Mouse (Mus musculus) heart, embryonic 11.5 days (tissue): ENCODE results near the gene Srsf4. TPM values are rescaled to one million over a fixed set of nuclear protein-coding genes. Genes with fewer than 3 reads are reported as not detected.

ENCODE experiments used
- ATAC-seq: fragments of 200-750 bp; cut with Nextera tagmentation; replicated peaks from 2 replicates; pipeline ENCODE4 v1.8.0; 2017; ENCODE audit warnings: moderate library complexity; ENCODE audit not compliant: insufficient number of reproducible peaks, low FRiP score, low TSS enrichment
- H3K27ac ChIP-seq: fragments of 300-500 bp; sonication (generic); 2 replicates; pipeline ENCODE4 v1.5.1; 2014; ENCODE audit warnings: mild to moderate bottlenecking, low read depth, low read length
- H3K27me3 ChIP-seq: fragments of 300-500 bp; sonication (generic); 2 replicates; pipeline ENCODE4 v1.6.1; 2014; ENCODE audit warnings: mild to moderate bottlenecking, low read length, mixed read lengths; ENCODE audit not compliant: control insufficient read depth, insufficient read depth
- H3K36me3 ChIP-seq: fragments of 300-500 bp; sonication (generic); 2 replicates; pipeline ENCODE4 v1.6.1; 2014; ENCODE audit warnings: mild to moderate bottlenecking, low read length, moderate library complexity, mixed read lengths; ENCODE audit not compliant: control insufficient read depth, insufficient read depth
- H3K4me1 ChIP-seq: fragments of 300-500 bp; sonication (generic); 2 replicates; pipeline ENCODE4 v1.6.1; 2014; ENCODE audit warnings: low read length; ENCODE audit not compliant: control insufficient read depth, insufficient read depth
- H3K4me2 ChIP-seq: fragments of 300-500 bp; sonication (generic); 2 replicates; pipeline ENCODE4 v1.6.1; 2014; ENCODE audit warnings: mild to moderate bottlenecking, moderate library complexity
- H3K4me3 ChIP-seq: fragments of 300-500 bp; sonication (generic); 2 replicates; pipeline ENCODE4 v1.5.1; 2014; ENCODE audit warnings: low read depth, low read length
- H3K9ac ChIP-seq: fragments of 300-500 bp; sonication (generic); 2 replicates; pipeline ENCODE4 v1.6.1; 2014; ENCODE audit warnings: mild to moderate bottlenecking, low read depth, low read length, moderate library complexity
- H3K9me3 ChIP-seq: fragments of 300-500 bp; sonication (generic); replicated peaks from 2 replicates; pipeline ENCODE4 v1.6.1; 2016; ENCODE audit warnings: low read length; ENCODE audit not compliant: control insufficient read depth
- WGBS: fragments of 180-500 bp; shearing (Covaris S2); extraction: QIAGEN DNeasy Blood & Tissue Kit; methylation state at CpG from one replicate; pipeline ENCODE4 v1.1.7; 2014; ENCODE audit not compliant: insufficient replicate concordance; 5-methylcytosine and 5-hydroxymethylcytosine counted together
- polyA plus RNA-seq: library from polyadenylated mRNA; unstranded; fragments of >200 nt; fragmentation: Nextera tagmentation; extraction: Ambion mirVana; gene quantifications from 2 replicates; pipeline ENCODE4 v1.2.1, GENCODE M21; 2014

Srsf4 gene
- polyA plus RNA-seq, 1 experiment from 2014 or later, result 67.9 TPM

DNA sequence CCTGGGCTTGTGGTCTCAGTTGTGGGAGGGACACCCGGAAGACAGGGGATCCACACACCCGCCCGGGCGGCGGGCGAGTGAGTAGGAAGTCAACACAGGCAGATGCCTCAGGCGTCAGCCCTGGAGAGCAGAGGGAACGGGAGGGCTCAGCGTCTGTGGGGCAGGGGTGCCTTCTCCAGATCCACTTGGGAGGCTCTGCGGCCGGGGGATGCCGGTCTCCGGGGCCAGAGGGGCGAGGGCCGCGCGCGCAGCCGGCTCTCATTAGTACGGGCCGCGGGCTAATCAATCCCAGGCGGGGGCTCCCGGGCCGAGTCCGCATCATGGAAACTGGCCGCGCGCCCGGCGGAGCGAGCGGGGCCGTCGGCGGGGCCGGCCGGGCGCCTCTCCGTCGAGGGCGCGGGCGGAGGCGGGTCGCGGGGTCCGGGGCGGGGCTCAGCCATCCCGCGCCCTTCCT, 46.8 kb downstream of the Srsf4 start:
- Histone ChIP-seq H3K27ac (peak overlapping the region; percentile 89), H3K27me3 (peaks cover 24% of the 10 kb centered on the region), H3K4me1 (peaks cover 66% of the 10 kb centered on the region), H3K4me3 (peak overlapping the region; percentile 71), H3K9me3 (no peaks in the 10 kb centered on the region), H3K36me3 (peaks cover 2% of the 10 kb centered on the region; the same call in 1 of the 2 replicates), H3K4me2 (peak overlapping the region; percentile 86), H3K9ac (peak overlapping the region; percentile 91)
- ATAC-seq, result no peak
- 2% methylated on average over 36 of the region's 51 CpGs for WGBS

DNA sequence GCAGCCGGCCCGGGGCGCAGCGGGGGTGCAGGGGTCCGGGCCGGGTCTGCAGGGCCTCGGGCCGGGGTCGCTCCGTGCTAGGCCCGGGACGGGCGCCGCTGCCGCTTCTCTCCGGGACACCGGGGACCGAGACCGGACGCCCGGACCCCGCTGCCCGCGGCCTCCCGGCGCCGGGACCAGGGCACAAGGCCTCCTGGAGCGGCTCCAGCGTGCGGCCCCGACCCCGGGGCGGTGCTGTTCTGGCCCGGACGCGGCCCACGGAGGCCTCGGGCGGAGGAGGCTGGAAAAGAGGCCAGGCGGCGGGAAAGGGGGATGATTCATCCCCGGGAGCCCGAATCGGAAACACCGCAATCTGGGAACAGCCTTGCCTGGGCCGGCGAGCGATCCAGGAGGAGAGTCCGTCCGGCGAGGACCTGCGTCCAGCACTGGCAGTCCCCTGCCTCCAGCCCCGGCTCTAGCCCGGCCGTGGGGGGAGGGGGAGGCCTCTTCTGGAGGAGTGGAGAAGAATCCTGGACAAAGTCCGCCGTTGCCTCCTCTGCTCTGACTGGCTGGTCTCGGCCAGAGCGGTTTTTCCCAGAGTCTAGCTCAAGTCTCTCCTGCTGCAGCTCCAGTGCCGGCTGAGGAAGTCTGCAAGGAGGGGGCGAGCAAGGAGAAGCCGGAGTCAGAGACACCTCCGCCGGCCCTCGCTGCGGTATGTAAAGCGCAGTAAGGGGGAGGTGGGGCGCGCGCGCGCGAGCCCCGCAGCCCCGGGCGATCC, 47.4 kb downstream of the Srsf4 start:
- Histone ChIP-seq H3K9me3 (no peaks in the 10 kb centered on the region), H3K27ac (peak overlapping the region; percentile 89), H3K4me2 (peak overlapping the region; percentile 86), H3K9ac (peak overlapping the region; percentile 91), H3K36me3 (peaks cover 6% of the 10 kb centered on the region; the same call in 1 of the 2 replicates), H3K4me3 (peak overlapping the region; percentile 71), H3K27me3 (peaks cover 24% of the 10 kb centered on the region), H3K4me1 (peaks cover 67% of the 10 kb centered on the region)
- ATAC-seq, result no peak
- 1% methylated on average over 69 of the region's 76 CpGs for WGBS

DNA sequence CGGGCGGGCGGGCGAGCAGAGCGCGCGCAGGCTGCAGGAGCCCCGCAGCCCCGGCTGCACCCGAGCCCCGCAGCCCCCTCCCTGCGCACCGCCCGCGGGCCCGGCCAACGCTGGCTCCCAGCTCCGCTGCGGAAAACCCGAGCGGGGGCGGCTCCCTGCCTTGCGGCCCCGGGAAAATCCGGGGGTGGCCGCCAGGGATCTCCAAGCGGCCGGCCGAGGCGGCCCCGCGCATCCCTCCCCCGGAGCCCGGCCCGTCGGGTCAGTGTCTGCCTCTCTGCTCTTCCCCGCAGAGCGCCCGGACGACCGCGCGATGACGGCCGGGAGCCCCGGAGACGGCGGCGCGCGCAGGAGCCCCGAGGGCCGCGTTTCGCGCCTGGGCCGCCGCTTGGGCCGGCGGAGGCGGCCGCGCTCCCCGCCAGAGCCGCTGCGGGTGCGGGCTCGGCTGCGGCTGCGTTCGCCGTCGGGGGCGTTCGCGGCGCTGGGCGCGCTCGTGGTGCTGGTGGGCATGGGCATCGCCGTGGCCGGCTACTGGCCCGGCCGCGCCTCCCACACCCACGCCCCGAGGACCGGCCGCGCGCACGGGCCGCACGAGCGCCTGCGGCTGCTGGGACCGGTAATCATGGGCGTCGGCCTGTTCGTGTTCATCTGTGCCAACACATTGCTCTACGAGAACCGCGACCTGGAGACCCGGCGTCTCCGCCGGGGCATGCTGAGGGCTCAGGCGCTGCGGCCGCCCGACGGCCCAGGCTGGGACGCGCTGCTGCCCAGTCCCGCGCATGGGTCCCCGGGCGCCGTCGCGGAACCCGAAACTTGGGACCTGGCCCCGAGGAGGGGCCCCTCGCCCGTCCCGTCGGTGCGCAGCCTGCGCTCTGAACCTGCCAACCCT, 48.3 kb downstream of the Srsf4 start, which contains the start of gene Tmem200b:
TSS of gene Tmem200b (plus strand) at position 311 of the 886 bp plus-strand sequence.
- H3K4me2 ChIP-seq, result peak within 1 kb of the TSS; percentile 86
- no peak; the same call in 1 of the 2 replicates for ATAC-seq
- H3K4me3 ChIP-seq, result peak within 1 kb of the TSS; percentile 71
- no peaks in the 10 kb centered on the region for H3K9me3 ChIP-seq
- peaks cover 69% of the 10 kb centered on the region for H3K4me1 ChIP-seq
- H3K9ac ChIP-seq, result peak within 1 kb of the TSS; percentile 91
- peak within 1 kb of the TSS; percentile 89 for H3K27ac ChIP-seq
- peaks cover 6% of the 10 kb centered on the region; the same call in 1 of the 2 replicates for H3K36me3 ChIP-seq
- WGBS, result 1% methylated on average over 114 of the region's 130 CpGs
- H3K27me3 ChIP-seq, result peaks cover 18% of the 10 kb centered on the region; the same call in 1 of the 2 replicates

DNA sequence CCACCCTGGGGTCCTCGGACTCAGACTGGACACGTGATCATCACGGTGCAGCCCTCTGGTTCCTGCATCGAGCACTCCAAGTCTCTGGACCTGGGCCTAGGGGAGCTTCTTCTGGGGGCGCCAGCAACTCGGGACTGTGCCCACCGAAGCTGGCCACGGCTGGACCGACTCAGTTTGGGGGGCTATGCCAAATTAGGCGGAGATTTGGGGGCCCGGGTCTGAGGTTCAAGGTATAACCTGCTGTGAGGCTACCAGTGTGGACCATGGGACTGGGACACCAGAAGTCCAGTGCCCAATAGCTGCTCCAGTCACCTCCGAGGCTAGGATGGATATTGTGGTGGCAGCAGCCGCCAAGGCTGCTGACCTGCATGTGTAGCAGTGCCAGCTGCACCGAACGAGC, 49.0 kb downstream of the Srsf4 start:
- 57% methylated on average over 15 of the region's 15 CpGs for WGBS
- H3K9ac ChIP-seq, result peak overlapping the region; percentile 91
- H3K27me3 ChIP-seq, result peaks cover 15% of the 10 kb centered on the region; the same call in 1 of the 2 replicates

DNA sequence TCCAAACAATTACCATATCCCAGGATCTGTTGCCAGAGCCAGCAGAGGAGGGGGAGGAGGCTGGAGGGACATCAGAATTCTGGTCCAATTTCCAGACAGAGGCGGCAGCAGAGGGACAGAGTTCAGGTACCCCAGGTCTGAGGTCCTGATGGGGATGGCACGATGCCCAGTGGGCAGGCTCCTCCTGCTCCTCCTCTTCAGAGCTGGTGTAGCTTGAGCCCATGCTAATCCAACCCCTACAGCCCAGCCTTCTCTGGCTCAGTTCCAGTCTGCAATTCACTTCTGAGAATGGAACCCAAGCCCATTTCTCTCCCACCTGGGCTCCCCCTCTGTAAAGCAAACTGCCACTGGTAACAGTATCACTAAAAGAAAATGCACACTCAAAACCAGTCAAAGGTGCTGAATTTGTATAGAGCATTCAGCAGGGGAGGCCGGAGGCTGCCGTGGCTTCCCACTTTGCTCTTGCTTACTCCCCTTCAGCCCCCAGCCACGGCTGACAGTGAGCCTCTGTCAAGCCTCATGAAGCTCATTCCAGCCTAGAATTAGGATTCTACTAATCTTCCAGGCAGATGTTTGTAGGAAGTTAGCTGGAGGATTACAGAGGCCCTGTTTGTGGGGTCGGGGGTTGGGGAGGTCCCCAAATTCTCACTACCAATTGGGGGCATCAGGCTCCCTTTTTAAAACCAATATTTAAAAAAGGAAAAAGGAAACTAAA, 50.8 kb downstream of the Srsf4 start:
- no peak for ATAC-seq
- Histone ChIP-seq H3K27me3 (peaks cover 15% of the 10 kb centered on the region; the same call in 1 of the 2 replicates), H3K9me3 (no peaks in the 10 kb centered on the region), H3K9ac (no peak overlapping the region), H3K27ac (no peak overlapping the region), H3K4me3 (no peak overlapping the region), H3K4me2 (no peak overlapping the region), H3K36me3 (peaks cover 7% of the 10 kb centered on the region; the same call in 1 of the 2 replicates), H3K4me1 (peaks cover 62% of the 10 kb centered on the region)
- WGBS, result 69% methylated on average over 6 of the region's 6 CpGs

More for the DNA sequence above, 49.0 kb downstream of the Srsf4 start:
- peaks cover 72% of the 10 kb centered on the region for H3K4me1 ChIP-seq
- H3K27ac ChIP-seq, result no peak overlapping the region
- peaks cover 6% of the 10 kb centered on the region; the same call in 1 of the 2 replicates for H3K36me3 ChIP-seq
- H3K4me3 ChIP-seq, result peak overlapping the region; percentile 71
- peak overlapping the region; percentile 86 for H3K4me2 ChIP-seq
- H3K9me3 ChIP-seq, result no peaks in the 10 kb centered on the region
- no peak for ATAC-seq

DNA sequence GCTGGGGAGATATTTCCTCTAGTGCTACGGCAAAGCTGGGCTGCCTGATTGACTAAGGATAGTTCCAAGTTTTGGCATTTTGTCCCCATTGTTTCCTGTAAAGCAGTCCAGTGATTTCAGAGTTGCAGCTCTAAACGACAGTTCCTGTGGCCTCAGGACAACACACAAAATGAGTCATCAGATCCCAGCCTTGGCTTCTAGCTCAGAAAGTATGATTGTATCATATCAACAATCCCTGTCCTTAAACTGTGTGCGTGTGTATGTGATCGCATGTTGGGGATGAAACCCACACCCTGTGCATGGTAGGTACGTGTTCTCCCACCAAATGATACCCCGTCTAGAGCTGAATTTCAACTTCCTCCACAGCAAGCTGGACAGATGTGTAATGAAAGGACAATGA, 55.7 kb downstream of the Srsf4 start:
- Histone ChIP-seq H3K36me3 (peaks cover 18% of the 10 kb centered on the region), H3K9ac (no peak overlapping the region), H3K4me3 (no peak overlapping the region), H3K9me3 (no peaks in the 10 kb centered on the region), H3K4me1 (peaks cover 34% of the 10 kb centered on the region), H3K27ac (no peak overlapping the region), H3K27me3 (no peaks in the 10 kb centered on the region), H3K4me2 (no peak overlapping the region)
- WGBS, result 77% methylated on average over 6 of the region's 6 CpGs
- ATAC-seq, result no peak

DNA sequence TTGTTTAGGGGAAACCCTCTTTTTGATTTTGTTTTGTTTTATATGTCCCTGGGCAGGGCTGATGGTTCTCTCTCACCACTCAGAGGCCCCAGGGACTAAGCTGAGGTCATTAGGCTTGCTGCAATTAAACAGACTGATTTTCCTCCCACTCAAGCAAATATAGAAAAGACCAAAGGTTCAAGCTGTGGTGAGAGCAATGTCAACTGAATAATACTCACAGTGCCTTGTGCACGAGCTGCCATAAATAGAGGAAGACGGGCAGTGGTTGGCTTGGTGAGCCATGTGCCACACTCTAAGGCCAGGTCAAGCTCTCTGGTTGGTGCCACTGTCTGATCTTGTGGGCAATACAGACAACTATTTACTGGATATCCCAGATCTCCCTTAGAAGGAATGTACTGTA, 66.0 kb downstream of the Srsf4 start:
- no peaks in the 10 kb centered on the region for H3K27me3 ChIP-seq
- WGBS, result 81% methylated on average over 2 of the region's 2 CpGs
- H3K4me1 ChIP-seq, result no peaks in the 10 kb centered on the region; the same call in 1 of the 2 replicates
- no peak for ATAC-seq
- H3K36me3 ChIP-seq, result 0 out of 2 replicates have a peak, but pooled peaks cover 3% of the 10 kb centered on the region
- H3K27ac ChIP-seq, result no peak overlapping the region
- no peak overlapping the region for H3K4me3 ChIP-seq
- H3K4me2 ChIP-seq, result no peak overlapping the region
- H3K9me3 ChIP-seq, result no peaks in the 10 kb centered on the region
- H3K9ac ChIP-seq, result no peak overlapping the region

DNA sequence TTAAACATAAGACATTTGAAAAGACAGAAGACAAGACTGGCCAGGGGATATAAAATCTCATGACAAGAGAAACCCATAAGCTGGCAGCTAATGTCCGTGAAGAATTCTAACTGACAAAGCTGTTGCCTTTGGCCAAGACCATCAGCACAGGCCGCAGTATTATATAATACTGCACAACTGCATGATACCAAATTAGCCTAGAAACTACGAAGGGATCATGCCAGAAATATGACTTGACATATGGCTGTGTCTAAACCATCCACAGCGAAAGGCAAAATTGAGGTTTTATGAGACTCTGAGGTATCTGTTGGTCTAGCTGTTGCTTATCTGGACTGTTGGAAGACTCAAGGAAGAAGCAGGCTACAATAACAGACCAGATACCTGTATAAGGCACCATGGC, 67.4 kb downstream of the Srsf4 start:
- Histone ChIP-seq H3K36me3 (no peaks in the 10 kb centered on the region), H3K9me3 (no peaks in the 10 kb centered on the region), H3K27me3 (no peaks in the 10 kb centered on the region), H3K4me1 (no peaks in the 10 kb centered on the region; the same call in 1 of the 2 replicates), H3K9ac (no peak overlapping the region), H3K4me3 (no peak overlapping the region), H3K27ac (no peak overlapping the region), H3K4me2 (no peak overlapping the region)
- 96% methylated on average over 4 of the region's 4 CpGs for WGBS
- ATAC-seq, result no peak
